Mouse (Mus musculus): Measurements from ENCODE around the gene Mknk2. TPM values are rescaled to one million over a fixed set of nuclear protein-coding genes. Genes with fewer than 3 reads are reported as not detected.
A peak's percentile ranks its signal among the peaks of the same experiment; 100 is the strongest.

Gene Mknk2
- polyA plus RNA-seq, 1 experiment: 96.9 TPM

DNA sequence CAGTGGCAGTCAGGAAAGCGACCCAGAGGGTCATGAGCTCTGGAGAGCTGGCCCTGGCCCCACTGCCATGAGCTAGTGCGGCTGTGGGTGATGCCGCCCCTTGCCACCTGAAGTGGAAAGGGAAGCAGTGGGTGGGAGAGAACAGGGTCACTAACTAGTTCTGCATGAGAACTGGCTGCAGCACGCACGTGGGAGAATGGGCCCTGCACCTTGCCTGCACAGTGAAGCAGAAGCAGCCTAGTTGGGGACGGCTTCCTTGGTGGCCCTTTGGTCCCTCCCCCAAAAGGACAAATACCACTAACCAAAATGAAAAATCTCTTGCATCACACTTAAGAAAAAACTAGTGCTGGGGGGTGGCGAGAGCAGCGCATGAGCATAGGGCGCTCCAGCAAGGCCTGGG is 20.7 kb upstream of the Mknk2 start:
- DNase-seq (ENCODE audit: low read depth): no peak
- no peak for TF ChIP-seq CTCF (IDR thresholded peaks at IDR 0.05; ENCODE audit: borderline replicate concordance, extremely low read depth, insufficient read depth, insufficient read length)

DNA sequence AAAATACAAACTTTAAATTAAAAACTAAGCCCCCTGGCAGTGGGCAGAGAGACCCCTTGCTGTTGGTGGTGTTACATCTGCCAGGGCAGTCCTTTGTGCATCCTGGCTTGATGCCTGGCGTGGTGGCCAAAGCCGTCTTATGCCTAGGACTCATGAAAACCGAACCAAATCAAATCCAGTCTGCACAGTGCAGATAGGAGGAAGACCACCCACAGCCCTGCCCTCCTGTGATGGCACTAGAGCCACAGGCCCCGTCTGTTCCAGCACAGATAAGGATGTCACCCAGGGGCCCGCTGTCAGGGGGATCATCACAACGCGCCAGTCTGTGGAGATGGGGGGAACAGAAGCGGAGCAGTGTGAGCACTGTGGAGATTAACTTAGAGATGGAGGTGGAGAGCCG is 19.9 kb upstream of the Mknk2 start:
- TF ChIP-seq POLR2A (IDR thresholded peaks at IDR 0.05; ENCODE audit: borderline replicate concordance, extremely low read depth, insufficient read depth, insufficient read length, poor library complexity, severe bottlenecking): no peak

DNA sequence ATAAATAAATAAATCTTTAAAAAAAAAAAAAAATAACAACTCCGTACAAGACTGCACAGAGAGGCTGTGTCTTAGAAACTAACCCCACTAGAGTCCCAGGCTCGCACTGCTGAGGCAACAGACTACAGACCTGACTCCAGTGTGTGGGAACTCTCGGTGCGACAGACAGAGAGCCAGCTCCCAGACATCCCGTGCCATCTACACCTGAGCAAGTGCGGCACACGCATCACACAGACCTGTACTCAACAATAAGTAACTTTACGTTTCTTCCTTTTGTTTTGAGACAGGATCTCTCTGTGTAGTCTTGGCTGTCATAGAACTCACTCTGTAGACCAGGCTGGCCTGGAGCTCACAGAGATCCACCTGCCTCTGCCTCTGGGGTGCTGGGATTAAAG is 19.5 kb upstream of the Mknk2 start:
- no peak for TF ChIP-seq POLR2A (IDR thresholded peaks at IDR 0.05; ENCODE audit: borderline replicate concordance, extremely low read depth, insufficient read depth, insufficient read length, poor library complexity, severe bottlenecking)
- no peak for TF ChIP-seq CTCF (IDR thresholded peaks at IDR 0.05; ENCODE audit: borderline replicate concordance, extremely low read depth, insufficient read depth, insufficient read length)
- no peak for DNase-seq (ENCODE audit: low read depth)

More for the DNA sequence above, 19.9 kb upstream of the Mknk2 start:
- peak; percentile 40 for DNase-seq (ENCODE audit: low read depth)

DNA sequence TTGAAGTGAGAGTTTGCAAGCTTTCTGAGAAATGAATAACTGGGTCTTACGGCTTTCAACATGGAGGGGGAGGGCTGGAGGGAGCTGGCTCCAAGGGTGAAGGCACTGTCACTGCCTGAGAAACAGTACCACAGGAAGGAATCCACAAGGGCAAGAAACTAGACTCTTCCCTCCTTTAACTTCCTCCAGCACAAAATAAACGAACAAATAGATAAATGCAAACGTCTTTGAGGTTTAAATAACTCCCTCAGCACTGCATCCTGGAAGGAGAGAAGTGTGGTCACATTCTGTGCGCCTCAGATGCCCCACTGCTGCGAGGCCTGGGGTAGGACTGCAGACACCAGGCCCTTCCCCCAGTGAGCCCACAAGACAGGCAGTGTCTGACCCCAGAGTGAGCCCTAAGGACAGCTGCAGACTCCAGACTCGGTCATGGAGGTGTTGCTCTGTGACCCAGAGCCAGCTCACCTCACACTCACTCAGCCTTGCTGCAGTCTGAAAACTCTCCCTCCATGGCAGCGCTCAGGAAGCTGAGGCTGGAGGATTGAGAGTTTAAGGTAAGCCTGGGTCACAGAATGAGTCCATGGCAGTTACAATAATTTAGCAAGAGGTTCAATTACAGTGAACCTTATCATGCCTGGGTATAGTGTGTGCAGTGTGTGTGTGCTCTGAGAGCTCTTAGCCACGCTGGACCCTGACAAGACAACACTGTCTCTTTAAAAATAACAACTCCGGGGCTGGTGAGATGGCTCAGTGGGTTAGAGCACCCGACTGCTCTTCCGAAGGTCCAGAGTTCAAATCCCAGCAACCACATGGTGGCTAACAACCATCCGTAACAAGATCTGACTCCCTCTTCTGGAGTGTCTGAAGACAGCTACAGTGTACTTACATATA is 18.8 kb upstream of the Mknk2 start:
- TF ChIP-seq POLR2A (IDR thresholded peaks at IDR 0.05; ENCODE audit: borderline replicate concordance, extremely low read depth, insufficient read depth, insufficient read length, poor library complexity, severe bottlenecking) (no peak), CTCF (IDR thresholded peaks at IDR 0.05; ENCODE audit: borderline replicate concordance, extremely low read depth, insufficient read depth, insufficient read length) (no peak)
- no peak for DNase-seq (ENCODE audit: low read depth)

DNA sequence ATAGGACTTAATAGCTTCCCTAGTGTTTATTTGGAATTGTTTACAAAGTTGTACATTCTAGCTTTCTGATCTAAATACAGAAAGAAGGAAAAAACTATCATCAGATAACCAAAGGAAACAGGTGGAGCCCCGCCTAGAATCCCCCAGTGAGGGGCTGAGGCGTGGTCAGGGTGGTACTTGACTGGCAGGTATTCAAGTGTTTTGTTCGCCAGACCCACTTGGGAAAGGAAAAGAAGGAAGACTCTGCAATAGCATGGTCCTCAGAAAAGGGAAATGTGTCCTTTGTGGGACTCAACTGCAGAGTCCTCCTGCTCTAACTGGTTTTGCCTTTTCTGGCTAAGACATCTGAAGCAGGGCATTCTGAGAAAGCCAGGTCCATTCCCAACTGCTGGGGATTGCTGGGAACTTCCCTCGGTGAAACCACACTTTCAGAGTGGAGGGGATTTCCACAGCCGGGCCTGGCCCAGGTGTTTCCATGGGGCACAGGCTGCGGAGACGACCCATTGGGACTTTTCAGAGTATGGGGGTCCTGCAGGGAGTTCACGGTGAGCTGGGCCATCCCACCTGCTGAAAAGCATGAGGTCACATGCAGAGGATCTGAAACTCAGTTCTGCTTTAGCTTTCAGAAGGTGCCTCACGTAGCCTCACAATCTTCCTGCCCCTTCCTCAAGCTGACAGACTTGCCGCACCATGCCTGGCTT is 18.0 kb upstream of the Mknk2 start:
- no peak for TF ChIP-seq CTCF (IDR thresholded peaks at IDR 0.05; ENCODE audit: borderline replicate concordance, extremely low read depth, insufficient read depth, insufficient read length)
- no peak for TF ChIP-seq POLR2A (IDR thresholded peaks at IDR 0.05; ENCODE audit: borderline replicate concordance, extremely low read depth, insufficient read depth, insufficient read length, poor library complexity, severe bottlenecking)
- DNase-seq (ENCODE audit: low read depth): no peak

DNA sequence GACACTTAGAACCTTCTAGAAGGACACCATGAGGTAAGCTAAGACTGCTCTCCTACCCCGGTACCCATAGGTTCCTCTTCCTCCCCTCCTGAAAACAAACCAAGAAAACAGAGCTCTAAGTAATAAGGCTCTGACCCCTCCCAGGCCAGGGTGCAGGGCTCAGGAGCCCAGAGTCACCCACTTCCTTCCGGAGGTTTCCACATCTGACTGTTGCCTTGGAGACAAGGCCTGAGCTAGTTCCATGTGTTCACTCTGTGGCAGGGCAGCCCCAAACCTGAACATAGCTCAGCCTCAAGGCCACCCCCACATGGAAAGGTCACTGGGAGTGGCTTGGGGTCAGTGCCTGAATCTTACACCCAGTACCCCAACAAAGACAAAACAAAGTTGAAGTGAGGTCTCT is 17.3 kb upstream of the Mknk2 start:
- DNase-seq (ENCODE audit: low read depth): no peak
- no peak for TF ChIP-seq POLR2A (IDR thresholded peaks at IDR 0.05; ENCODE audit: borderline replicate concordance, extremely low read depth, insufficient read depth, insufficient read length, poor library complexity, severe bottlenecking)
- no peak for TF ChIP-seq CTCF (IDR thresholded peaks at IDR 0.05; ENCODE audit: borderline replicate concordance, extremely low read depth, insufficient read depth, insufficient read length)

DNA sequence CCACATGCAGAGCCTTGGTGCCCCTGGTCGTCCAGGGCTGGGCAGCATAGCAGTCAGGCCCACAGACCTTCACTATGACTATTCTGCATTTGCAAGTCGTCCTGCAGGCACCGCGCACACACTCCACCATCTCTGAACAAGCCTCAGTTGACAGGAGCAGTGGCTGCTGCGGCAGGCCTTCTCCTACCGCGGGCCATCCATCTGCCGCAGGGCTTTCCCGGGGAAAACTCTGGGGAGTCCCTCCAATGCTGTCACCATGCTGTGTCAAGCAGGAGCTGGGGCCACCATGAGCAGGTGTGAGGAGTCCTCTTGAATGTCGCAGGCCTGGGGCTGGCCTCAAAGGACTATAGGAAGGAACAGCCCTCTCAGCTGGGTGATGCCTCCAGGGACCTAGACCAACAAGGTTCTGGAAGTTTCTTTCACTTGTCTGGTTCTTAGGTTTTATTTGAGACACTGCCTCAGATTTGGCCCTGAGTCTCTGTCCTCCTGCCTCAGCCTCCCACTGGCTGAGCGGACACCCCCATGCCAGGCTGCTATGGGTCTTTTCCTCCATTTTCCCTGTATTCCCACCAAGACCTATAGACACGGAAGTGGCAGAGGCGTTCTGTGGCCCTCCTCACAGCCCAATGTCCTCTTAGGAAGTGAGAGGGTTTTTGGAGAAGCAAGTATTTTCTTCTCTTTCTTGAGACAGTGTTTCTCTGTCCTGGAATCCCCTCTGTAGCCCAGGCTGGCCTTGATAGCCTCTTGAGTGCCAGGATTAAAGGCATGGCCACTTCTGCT is 16.4 kb upstream of the Mknk2 start:
- TF ChIP-seq POLR2A (IDR thresholded peaks at IDR 0.05; ENCODE audit: borderline replicate concordance, extremely low read depth, insufficient read depth, insufficient read length, poor library complexity, severe bottlenecking): no peak
- TF ChIP-seq CTCF (IDR thresholded peaks at IDR 0.05; ENCODE audit: borderline replicate concordance, extremely low read depth, insufficient read depth, insufficient read length): no peak
- no peak for DNase-seq (ENCODE audit: low read depth)

DNA sequence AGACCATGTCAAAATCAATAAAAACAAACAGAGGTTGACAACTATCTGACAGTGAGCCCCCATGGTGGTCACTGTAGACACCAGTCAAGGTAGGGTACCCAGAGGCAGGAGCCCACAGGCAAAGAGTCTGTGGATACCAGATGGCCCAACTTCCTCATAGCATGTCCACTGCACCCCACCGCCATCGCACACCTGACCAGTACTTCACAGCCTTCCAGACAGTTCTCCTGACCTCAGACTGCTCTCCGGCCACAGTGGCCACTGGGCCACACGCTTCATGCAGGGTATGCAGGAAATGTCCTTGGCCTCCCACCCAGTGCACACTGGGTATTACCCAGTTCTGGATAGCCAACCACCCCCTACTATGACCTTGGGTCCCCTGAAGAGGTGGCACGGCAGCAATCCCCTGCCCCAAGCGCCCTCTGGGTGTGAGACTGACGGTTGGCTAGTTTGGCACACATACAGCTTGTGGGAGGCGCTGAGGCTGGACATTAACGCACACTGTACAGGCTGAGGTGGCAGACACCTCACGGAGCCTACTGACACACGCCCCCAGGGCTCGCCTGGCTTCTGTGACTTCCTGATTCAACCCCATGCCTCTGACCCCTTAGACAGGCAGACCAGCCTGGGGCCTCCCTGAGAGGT is 15.6 kb upstream of the Mknk2 start:
- TF ChIP-seq CTCF (IDR thresholded peaks at IDR 0.05; ENCODE audit: borderline replicate concordance, extremely low read depth, insufficient read depth, insufficient read length): no peak
- no peak for DNase-seq (ENCODE audit: low read depth)

DNA sequence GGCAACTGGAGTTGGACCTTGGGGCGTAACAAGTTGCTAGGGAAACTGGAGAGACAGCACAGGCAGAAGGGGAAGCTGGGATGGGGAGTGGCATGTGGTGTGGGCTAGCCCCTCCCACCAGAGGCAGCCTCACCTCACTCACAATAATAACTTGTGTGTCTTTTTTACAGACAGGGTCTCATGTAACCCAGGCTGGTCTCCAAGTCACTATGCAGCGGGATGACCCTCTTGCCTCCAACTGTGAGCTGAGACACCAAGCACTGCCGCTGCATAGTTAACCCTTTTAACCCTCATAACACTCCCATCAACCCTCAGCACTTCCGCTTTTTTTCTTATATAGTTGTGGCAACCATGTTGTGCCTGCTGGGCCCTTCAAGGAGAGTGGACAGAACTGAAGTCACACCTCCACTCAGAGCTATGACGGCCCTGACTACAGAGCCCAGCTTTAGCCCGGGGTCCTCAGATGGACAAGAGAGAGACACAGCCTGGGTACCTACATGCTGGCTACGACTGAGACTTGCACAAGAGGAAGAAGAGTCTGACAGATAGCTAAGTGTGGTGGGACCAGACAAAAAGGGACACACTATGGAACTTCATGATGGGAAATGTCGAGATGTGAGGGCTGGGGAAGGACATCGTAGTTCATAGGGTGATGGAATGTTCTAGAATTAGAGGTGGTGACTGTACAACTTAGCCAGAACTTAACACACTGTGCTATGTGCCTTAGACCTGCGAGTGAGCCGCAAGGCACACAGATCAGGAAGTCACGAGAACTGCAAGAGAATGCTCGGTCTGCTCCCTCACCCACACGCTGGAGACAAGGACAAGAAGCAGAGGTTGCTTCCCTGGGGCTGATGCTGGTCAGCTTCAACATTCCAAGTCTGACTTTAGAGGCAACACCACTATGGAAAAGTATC is 14.6 kb upstream of the Mknk2 start:
- TF ChIP-seq CTCF (IDR thresholded peaks at IDR 0.05; ENCODE audit: borderline replicate concordance, extremely low read depth, insufficient read depth, insufficient read length) (no peak), POLR2A (IDR thresholded peaks at IDR 0.05; ENCODE audit: borderline replicate concordance, extremely low read depth, insufficient read depth, insufficient read length, poor library complexity, severe bottlenecking) (no peak)
- no peak for DNase-seq (ENCODE audit: low read depth)

DNA sequence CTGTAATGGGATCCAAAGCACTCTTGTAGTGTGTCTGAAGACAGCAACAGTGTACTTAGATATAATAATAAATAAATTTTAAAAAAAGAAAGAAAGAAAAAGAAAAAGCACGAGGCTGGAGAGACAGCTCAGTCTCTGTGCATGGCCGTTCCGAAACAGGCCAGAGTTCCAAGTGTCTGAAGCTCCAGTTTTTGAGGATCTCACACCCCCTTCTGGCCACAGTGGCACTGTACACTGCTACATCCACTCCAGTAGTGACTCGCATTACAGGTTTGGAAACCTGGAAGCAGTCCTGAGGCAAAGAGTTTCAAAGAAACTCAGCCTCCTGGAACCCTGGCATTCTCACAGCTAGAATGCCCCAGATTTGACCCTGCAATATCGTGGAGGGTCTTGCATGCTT is 9.9 kb upstream of the Mknk2 start:
- TF ChIP-seq POLR2A (IDR thresholded peaks at IDR 0.05; ENCODE audit: borderline replicate concordance, extremely low read depth, insufficient read depth, insufficient read length, poor library complexity, severe bottlenecking): no peak
- TF ChIP-seq CTCF (IDR thresholded peaks at IDR 0.05; ENCODE audit: borderline replicate concordance, extremely low read depth, insufficient read depth, insufficient read length): peak; percentile 62

More for the DNA sequence above, 9.9 kb upstream of the Mknk2 start:
- DNase-seq (ENCODE audit: low read depth): peak; percentile 79

Measured in brain, embryonic 14.5 days (tissue).